Mouse (Mus musculus): Measurements from ENCODE around the gene Mgat4b.
"Not testable (repeated sequence)": the region's sequence is repeated elsewhere in the genome, so short reads cannot be mapped to it uniquely, and the experiment has no call there.

Gene Mgat4b

DNA sequence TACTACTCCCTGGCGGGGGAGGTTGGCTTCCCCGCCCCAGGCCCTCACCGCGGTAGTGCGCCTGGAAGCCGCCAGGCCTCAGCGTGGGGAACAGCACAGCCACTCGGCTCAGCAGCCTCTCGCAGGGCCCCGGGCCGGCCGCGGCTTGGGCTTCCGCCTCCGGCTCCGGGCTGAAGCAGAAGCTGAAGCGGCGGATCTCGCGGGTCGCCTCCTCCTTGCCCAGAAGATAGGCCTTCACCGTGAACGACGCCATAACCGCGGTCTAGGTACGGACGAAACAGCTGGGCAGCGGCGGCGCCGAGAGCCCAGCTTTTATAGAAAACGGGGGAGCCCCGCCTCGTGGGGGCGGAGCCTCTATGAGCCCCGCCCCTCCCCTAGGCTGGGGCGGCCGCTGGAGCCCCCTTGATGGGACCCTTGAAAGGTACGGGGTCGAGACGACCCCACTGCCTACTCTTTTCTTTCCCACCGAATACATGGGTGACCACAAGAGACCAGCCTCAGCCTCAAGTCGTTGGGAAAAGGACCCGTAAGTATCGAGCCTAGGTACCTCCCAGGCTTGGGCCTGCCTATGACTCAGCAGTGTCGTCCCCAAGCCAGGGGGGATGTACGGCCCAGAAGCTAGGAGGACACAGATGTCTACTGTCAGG, at the start of gene Mgat4b, which contains the start of gene Sqstm1:
Gene Mgat4b (plus strand): TSS at position 386 of the 647 bp plus-strand sequence.
Gene Sqstm1 (minus strand): TSS at position 323 of the 647 bp plus-strand sequence.
- DNase-seq (ENCODE audit: low spot score), result peak; percentile 84

DNA sequence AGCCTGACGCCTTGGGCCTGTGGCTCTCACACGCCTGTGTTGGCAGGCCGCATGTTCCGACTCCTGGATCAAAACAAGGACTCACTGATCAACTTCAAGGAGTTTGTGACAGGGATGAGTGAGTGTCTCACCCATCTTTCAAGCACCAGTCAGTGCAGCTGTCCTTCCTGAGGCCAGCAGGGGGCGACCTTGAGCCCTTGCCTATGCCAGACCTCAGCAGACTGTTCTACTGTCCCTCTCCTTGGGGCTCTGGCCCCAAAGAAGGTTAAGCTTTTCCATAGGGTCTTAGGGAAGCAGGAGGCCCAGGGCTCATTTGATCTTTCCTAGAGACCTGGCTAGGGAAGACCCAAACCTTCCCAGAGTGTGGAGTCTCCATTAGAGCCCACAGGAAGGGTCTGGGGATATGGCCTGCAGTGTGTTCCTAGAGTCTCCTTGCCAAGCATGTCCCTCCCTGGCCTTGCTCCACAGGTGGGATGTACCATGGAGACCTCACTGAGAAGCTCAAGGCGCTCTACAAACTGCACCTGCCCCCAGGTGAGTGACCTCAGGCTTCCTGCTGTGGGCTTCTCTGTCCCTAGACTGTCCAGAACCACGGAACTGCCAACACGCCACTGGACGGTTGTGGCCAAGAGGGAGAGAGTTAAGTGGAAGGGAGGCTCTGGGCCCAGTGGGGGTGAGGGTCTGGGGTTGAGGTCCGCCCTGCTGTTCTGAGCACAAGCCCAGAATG, 48.9 kb upstream of the Mgat4b start:
- peak; percentile 56 for DNase-seq (ENCODE audit: low spot score)

DNA sequence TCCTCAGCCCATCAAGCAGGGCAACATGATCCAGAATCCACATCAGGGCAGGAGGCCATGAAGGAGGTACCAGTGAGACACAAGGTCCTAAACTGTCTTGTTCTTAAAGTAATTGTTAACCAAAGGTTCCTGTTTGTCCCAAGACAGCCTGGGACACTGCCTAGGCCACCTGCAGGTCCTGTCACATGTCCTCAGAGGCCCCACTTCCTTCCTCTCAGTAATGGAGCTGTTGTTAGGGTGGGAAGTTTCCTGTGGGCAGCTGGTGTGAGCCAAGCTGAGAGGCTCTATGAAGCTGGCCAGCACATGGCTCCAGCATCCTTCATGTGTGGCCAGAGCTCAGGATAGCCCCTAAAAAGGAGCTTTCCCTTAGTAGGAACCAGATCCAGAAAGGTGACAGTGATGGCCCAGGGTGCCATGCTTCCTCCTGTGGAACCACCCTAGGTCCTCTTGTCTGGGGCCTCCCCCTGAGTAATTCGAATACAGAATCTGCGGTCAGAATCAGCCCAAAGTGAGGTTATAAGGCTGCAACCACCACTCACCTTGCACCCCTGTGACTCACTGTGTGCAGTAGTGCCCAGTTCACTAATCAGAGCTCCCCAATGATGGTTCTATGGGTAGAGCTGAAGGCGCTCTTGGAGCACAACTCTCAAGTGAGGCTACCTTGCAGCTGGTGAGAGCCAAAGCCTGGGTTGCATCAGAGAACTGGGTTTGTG, 48.2 kb upstream of the Mgat4b start:
- no peak for DNase-seq (ENCODE audit: low spot score)

DNA sequence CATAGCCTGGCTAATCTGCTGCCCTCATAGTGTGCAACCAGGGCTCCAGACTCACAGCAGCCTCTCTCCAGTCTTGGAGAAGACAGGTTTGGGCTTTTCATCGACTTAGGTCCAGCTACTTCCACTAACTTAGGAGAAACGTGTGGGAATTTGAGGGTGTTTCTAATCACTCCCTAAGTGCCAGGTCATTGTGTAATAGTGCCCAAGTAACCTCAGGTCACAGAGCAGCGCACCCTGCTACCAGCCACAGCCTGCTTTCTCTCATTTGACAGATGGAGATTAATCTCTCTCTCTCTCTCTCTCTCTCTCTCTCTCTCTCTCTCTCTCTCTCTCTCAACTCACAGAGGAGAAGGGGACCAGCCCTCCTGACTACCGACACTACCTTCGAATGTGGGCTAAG, 42.3 kb upstream of the Mgat4b start:
- DNase-seq (ENCODE audit: low spot score), result no peak

DNA sequence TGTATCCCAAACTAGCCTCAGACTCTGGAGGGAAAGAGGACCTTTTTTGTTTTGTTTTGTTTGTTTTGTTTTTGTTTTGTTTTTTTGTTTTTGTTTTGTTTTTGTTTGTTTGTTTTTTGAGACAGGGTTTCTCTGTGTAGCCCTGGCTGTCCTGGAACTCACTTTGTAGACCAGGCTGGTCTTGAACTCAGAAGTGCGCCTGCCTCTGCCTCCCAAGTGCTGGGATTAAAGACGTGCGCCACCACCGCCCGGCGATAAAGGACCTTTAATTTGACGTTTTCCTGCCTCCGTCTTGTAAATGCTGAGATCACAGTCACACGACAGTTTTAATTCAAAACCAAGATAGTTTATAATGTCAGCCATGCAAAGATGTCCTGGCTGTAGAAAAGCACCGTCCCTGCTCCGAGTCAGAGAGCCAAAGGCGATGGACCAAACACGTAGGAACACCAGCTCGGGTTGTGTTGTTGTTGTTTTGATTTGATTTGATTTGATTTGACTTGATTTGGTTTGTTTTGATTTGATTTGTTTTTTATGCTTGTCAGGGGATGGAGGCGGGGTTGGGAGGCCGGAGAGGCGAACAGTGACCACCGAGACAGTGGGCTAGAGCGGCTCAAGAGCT, 36.5 kb upstream of the Mgat4b start, which contains the start of gene Mrnip:
Gene Mrnip (plus strand): TSS at position 334 of the 619 bp plus-strand sequence.
- DNase-seq (ENCODE audit: low spot score), result not testable (repeated sequence)

DNA sequence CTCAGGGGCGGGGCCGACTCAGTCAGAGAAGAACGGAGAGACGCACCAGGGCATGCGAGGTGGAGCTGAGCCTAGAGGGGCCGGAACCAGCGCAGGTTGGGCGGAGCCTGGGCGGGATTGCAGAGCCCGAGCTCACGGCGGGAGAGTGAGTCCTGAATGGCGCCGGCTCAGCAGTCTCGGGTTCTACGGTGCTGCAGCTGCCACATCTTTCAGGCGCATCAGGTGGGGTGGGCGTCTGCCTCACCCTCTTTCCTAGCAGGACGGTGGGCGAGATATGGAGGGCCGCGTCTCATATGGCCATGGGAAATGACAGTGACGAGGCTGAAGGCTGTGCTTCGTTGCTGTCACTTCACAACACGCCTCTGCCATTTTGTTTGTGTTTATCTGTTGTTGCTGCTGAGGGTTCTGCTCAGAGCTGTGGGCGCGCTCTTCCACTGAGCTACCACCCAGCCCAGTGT, 35.9 kb upstream of the Mgat4b start:
- peak; percentile 99 for DNase-seq (ENCODE audit: low spot score)

DNA sequence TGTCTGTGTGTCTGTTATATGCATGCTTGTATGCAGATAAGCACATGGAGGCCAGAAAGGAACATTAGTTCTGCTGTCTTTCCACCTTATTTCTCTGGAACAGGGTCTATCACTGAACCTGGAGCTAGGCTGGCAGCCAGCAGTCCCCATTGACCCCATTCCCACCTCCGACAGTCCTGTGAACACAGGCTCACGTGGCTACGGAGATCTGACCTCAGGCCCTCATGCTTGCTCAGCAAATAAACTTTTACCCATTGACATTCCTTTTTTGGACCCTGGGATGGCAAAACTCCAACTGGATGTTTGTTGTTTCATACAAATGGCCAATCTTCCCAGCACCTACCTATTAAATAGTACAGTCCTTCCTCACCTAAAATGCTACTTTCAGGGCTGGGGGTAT, 34.3 kb upstream of the Mgat4b start:
- no peak for DNase-seq (ENCODE audit: low spot score)

DNA sequence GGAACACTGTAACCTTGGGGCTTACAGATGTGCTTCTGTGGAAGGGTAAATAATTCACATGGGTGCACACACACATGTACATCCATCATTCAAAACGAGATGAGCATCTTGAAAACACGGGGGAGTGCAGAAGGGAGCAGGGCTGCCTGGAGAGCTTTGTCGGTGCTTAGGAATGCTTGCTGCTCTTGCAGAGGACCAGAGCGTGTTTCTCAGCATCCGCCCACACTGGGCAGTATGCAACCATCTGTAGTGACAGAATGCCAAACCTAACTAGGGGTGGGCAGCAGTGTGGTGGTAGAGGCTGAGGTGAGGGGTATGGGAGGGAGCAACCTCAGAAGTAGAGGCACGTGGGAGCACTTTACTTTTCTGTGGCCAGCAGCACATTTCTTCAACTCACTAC, 33.6 kb upstream of the Mgat4b start:
- no peak for DNase-seq (ENCODE audit: low spot score)

DNA sequence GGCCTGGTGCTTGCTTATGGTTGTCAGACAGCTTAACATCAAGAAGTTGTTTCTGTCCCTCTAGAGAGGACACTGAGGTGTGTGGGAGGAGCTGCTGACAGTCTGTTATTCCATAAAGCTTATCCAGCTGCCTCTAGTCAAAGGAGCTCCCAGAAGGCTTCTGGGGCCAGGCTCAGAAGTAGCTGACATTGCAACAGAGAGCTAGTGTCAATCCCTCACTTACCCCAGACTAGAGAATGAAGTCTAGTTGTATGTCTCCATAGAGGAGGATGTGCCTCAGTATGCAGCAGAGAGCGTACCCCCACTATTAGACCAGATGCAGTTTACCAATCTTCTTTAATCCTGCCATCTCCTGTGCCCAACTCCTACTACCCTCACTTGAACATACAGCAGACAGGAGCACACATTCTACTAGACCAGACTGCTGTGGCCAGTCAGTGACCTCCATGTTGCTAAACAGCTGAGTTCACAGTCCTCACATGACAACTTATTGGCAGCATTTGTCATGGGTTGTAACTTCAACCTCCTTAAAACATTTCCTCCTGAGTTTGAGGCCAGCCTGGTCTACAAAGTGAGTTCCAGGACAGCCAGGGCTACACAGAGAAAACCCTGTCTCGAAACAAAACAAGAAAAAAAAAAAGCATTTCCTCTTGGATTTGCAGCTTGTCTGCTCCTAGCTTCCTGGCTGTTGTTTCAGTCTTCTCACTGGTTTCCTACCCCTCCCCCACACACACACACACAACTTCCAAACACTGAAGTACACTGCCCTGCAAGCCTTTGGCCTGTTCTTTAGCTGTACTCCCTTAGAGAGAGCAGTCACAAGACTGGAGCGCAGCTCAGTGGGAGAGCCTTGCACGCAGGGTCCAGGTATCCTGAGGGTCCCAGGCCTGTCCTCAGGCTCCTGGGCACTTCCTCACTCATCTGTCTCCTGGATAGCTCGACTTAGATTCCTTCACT, 31.9 kb upstream of the Mgat4b start:
- no peak for DNase-seq (ENCODE audit: low spot score)

DNA sequence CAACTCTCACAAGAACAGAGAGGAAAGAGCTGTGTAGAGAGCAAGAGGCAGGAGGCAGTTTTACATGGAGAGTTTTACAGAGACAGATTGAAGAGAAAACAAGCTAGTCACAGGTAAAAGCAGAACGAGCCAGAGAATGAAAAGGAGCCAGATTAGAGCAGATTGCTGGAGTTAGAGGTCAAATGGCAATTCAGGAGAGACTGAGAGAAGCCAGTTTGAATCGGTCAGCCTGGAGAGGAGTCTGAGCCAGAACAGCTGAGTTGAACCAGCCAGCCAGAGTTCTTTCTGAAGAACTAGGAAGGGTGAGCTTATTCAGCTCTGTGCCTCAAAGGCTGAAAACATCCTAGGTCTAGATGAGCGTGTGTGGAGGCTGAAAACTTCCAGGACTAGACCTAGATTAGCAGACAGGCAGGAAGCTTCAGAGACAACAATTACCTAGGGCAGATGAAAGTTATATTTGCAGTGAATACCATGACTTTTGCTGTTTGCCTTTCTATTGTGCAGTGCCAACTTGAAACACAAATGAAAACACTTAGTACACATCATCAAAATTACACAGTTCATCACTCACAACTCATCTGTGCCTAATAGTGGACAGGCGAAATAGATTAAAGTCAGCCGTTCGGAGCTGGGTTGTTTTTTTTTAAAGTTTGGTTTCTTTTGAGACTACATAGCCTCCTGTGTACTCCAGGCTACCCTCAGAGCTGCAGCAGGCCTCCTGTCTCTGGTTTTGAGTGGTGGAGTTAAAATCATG, 30.0 kb upstream of the Mgat4b start:
- no peak for DNase-seq (ENCODE audit: low spot score)

DNA sequence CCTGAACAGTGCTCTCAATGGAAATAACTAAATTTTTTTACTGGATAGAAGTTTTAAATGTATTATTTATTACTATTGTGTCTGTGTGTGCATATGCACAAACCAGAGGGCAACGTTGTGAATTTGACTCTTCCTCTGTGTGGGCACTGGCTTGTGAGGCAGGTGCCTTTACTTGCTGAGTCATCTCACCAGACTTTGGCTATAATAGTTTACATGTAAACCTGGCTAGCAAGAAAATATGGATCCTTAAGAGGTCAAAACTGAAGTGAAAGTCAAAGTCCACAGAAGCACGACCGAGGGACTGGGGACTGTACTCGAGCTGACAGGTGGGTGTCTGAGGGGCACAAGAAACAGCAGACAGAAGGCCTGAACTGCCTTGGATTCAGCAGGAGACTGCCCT, 28.0 kb upstream of the Mgat4b start:
- no peak for DNase-seq (ENCODE audit: low spot score)

DNA sequence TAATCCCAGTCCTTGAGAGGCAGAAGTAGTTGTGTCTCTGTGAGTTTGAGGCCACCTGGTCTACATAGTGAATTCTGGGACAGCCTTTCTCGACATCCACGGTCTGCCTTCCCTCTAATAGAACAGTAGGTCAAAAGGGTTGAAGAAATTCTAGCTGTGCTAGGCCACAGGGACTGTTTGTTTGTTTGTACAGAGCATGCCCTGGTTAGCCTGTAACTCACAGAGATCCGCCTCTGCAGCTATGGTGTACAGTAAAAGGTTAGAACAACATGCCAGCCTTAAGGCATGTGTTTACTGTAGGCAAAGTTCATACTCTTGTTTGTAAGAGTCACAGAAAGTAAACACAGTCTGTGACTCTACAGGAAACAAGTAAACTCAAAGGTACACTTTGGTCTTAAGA, 25.9 kb upstream of the Mgat4b start:
- no peak for DNase-seq (ENCODE audit: low spot score)

DNA sequence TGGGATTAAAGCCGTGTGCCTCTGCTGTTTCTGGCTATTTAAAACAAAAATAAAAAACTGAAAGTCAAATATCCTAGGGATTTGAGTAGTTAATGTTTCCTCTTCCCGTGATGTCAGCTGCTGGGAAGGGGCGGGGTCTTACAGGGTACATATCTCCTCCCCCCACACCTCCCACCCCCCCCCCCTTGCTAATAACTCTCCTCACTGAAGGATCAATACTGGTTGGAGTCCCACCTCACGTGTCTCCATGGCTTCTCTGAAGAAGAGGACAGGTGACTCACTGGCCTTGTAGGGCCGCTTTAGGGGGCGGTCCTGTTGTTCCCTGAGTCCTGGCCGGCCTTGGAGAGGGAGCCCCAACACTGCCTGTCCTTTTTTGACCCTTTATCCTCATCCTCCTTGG, 22.0 kb upstream of the Mgat4b start:
- DNase-seq (ENCODE audit: low spot score), result no peak

DNA sequence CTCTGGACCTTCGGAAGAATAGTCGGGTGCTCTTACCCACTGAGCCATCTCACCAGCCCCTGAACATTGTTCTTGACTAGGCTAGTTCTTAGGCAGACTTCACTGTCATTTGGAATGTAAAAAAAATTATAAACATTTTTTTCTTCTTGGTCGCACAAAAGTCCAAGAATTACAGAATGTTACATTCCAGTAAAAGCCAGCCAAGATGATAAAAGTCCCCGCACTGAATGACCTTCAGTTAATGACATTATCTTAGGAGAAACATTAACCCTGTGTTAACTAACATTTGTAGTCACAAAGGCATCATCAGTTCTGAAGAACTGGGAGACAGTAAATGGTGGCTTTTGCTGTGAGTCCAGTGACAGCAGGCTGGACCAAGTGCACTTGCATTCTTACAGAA, 20.3 kb upstream of the Mgat4b start:
- DNase-seq (ENCODE audit: low spot score), result no peak

DNA sequence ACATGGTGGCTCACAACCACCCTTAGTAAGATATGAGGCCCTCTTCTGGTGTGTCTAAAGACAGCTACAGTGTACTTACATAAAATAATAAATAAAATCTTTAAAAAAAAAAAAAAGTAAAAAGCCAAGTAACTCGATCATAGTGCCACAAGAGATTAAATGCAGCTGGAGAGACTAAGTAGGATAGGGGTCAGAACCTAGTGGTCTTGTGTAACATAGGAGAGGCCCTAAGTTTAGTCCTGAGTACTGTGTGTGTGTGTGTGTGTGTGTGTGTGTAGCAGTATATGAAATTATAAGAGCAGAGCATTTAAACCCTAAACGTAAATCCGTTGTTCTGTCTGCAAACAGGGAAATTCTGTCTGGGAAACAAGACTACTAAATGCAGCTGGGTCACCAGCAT, 18.4 kb upstream of the Mgat4b start:
- DNase-seq (ENCODE audit: low spot score), result no peak

DNA sequence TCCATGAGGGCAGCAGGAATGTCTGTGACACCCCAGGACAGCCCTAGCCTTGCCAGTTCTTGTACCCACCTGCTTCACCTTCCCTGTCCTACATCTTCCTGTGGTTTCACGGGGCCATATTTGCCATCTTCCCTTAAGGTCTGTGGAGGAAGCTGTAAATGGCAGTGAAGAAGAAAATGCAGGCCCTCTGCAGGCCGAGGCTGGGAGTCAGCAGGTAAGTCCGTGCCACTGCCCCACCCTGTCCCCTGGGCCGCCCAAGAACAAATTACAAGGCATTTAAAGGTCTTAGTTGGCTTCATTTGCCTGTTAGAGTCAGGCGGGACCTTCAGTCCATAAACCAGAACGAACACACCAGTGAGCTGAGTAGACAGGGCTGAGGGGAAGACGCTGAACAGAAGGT, 16.6 kb upstream of the Mgat4b start:
- no peak for DNase-seq (ENCODE audit: low spot score)

DNA sequence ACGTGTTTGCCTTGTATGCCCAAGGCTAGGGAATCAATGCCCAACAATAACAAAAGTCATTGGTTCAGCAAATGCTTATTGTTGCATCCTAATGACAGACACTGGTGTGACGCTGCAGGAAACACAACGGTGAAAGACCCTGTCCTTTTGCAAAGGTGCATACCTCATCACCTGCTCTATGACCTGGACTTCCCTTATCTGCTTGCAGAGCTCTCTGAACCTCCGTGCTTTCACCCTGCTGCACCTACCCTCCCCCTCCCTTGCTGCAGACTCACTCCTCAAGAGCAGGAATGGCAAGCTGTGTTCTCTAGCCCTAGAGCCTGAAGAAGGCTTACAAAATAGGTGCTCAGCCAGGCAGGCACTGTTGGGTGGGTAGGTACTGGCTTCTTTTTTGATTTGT, 15.9 kb upstream of the Mgat4b start:
- no peak for DNase-seq (ENCODE audit: low spot score)

DNA sequence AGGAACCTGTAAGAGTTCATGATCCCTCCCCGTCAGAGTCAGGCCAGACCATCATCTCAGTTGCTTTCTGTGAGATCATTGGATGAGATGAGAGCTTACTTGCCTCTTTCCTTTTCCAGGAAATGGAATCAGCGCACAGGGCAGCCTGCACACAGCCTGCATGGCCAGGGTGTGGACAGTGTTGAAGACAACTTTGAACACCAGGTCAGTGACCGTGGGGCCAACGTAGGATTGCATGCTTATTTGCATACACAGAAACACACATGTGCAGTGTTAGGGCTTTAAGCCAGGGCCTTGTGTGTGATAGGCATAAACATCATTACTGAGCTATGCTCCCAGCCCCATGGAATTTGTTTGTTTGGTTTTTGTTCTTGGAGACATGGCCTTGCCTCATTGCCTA, 13.2 kb upstream of the Mgat4b start:
- no peak for DNase-seq (ENCODE audit: low spot score)

DNA sequence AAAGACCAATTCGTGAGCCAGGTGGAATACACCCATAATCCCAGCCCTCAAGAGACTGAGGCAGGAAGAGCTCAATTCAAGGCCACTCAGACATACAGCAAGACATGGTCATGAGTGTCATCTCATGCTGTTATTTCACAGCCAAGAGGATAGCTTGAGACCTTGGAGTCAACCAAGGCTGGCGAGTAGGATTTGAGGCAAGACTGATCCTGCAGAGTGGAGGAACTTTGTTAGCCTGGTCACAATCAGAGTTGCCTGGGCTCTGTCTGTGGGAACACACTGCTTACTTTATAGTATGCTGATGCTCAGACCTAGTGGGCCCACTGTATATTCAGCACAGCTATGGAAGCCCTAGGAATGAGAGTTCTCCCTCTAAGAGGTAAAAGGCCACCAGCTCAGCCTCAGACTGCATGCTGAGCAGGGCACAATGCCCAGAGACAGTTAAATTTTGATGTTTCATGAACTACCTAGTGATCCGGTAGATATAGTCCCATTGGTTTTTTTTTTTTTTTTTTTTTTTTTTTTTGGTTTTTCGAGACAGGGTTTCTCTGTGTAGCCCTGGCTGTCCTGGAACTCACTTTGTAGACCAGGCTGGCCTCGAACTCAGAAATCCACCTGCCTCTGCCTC, 12.4 kb upstream of the Mgat4b start:
- no peak for DNase-seq (ENCODE audit: low spot score)

DNA sequence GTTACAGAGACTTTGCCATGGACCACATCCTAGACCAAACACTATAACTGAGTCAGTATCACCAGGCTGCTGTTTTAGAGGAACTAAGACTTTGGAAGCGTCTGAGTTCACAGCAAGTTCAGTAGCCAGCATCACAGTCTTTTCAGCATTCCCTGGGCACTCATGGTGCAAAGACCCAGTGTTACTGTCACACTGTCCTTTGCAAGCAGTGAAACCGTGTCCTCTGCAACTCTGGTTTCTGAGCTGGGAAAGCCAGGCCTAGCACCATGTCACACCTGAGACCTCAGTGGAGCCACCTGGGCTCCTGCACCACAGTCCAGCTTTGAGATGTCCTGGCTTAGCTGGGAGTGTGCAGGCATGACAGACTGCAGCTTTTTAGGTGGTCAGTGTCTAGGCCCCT, 11.8 kb upstream of the Mgat4b start:
- no peak for DNase-seq (ENCODE audit: low spot score)

Data from urinary bladder, postnatal 14 days (tissue).